Mouse (Mus musculus) skeletal muscle tissue, adult 2 months (tissue): ENCODE results near the gene Szt2.

Experiments used
- DNase-seq: peaks from one replicate; pipeline ENCODE4 v3.0.0-alpha.2; 2012; ENCODE audit warnings: low read depth, low spot score

Gene Szt2

DNA sequence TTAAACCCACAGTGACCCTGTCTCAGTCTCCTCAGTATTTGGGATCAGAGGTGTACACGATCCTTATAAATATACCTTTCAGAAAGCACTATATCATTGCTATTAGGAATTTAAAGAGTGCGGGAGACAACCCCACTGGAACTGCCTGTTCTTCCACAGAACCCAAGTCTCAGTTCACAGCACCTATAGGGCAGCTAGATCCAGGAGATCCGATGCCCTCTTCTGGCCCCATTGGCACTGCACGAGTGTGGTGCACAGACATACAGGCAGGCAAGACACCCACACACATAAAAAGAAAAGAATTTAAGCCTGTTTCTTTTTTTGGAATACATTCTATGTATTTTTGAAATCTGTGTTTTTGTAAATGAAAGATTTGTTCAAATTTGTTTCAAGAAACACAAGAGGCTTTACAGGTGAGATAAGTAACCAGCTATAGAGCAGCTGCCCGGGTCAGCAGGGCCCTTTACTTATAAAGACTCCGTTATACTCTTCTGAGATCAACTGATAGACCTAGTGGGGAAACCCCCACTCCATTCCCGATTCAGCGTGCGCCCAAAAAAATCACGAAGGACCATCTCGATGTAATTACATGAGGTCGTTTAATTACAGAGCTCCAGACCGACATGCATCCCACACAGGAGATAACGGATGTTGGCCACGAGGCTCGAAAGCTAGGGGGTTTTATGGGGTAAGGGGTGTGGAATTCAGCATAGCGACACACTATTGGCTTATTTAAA lies 50.7 kb downstream of the Szt2 start:
- DNase-seq, result no peak

DNA sequence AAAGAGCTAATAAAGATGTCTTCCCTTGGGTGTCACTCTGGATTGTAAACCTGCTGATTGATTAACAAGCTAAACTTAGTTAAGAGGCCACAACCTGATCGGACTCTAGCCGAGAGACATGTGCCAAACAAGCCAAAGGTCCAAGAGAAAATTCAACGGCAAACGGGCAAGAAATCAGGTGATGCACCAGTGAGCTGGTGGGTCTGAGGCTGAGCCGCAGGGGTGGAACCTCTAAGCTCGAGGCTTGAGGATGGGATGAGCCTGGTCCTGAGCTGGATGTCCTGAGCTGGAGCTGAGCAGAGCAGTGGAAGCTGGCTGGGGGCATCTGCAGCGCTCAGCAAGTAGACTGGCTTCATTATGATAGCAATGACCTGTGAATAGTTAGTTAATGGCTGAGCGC lies 51.6 kb downstream of the Szt2 start:
- DNase-seq, result no peak

DNA sequence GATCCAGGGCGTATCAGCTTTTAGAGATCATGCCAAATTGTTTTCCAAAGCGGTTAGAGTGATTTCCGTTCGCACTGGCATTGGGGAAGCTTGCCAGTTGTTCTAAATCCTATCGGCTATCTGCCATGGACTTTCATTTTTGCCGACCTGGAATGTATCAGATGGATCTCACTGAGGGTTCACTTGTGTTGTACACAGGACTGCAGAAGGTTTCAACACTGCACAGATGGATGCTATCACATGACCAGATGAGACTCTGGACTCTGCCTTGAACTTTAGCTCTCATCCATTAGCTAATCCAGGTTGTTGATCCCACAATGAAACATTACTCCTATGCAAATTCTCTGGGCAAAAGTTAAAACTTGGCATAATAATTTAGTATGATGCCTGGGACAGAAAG lies 52.3 kb downstream of the Szt2 start:
- DNase-seq, result no peak

DNA sequence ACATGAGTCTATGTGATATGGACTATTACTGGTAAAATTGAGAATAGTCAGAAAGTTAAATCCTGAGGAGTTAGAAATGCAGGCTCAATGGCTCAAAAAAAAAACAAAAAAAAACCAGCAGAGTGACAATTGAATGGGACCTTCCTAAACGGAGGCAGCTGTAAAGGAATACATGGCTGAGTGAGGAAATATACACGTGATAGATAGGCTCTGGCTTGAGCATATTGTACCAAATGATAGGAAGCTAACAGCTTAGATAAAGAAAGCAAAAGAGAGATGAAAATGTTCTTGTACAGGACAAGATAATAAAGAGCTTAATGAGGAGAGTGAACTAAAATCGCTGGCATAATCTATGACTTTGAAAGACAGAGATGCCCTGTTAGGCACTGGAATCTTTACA lies 54.8 kb downstream of the Szt2 start:
- DNase-seq, result no peak

DNA sequence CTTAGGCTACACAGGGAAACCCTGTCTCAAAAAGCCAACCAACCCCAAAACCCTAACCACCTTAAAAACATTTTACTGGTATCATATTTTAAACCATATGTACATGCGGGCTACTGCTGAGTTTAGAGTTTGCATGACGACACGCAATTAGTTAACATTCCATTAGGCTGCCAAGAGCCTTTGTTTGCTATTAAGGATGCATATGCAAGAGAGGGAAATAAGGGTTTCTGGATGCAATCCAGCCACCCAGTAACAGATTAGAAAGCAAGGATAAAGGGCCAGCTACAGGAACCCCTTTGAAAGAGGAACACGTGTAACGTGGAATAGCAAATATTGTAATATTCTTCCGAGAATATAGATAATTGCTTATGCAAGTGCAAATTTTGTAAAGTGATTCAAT lies 55.4 kb downstream of the Szt2 start:
- DNase-seq, result no peak

DNA sequence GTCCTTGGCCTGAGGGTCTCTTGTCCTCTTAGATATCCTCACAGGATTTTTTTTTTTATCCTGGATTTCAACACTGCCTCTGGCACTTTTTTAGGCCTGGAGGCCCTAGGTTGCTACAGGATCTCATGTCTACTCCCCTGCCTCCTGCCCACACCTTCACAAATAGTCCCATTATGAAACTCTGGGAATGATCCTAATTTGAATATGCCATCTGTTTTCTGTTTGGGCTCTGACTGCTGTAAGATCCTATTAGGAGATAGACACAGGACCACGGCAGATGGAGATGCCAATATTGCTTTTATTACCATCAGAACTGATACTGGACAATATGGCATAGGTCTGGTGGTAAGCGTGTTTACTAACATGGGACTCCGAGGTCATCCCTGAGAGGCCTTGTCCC lies 57.2 kb downstream of the Szt2 start:
- DNase-seq, result no peak

DNA sequence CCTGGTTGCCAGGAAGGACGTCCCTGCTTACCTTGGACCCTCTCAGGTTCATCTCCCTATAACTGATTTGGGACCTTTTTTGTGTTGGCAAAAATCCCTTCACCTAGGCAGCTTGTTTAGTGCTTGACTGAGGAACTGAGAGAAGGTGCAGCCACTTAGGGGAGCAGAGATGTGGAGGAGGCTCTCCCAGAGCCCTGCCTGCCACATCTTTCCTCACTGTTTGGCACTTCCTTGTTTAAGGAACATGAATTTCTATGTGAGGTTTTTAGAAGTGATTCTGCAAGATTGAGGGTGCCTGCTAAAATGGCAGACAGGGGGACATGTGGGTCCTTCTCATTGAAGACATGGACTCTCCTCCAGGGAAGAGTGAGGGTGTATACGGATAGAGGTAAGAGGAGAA lies 58.2 kb downstream of the Szt2 start:
- DNase-seq, result no peak

DNA sequence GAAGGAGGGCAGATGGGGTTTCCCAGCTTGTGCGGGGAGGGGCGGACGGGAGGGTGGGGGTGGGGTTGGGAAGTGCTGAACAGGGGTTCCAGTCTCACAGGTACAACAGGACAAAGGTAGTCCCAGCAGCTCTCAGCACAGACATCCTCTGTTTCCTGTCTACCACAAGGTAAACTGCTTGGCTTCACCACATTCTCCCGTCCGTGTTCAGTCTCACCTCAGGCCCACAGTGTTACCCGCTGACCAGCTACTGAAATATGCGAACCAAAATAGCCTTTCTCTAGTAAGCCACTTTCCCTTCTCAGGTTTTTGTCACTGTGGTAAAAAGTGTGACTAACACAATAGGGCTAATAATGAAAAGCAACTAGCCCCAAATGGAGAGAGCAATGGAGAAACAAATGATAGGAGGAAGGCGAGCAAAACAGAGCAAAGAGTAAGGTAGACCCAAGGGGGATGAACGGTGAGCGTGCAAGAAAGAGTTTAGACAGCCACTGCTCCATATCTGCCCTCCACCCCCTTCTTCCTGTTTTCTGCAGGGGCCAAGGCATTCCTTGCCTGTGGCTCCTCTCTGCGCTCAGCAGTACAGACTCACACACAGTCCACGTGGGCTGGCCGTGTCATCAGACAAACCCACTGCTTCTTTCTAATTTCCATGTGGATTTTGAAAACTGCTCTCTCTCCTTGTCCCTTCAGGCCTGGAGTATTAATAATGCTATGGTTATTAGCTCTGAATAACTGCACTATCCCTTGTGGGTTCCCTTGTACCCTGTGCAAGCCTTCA lies 61.4 kb downstream of the Szt2 start:
- no peak for DNase-seq

DNA sequence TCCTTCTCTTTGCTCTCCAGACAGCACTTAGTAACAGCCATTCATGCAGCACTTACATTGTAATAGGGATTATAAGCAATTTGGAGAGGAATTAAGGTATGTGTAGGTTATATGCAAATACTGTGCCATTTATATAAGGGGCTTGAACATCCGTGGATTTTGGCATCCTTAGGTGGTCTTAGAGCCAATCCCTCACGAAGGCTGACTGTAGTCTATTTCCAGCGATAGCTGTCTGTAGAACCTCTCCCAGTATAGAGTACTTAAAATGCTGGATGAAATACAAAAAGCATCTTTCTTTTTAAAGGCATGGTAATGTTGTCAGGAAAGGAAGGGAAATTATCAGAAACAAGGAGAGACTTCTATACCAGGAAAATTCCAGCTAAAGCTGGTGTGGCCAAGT lies 67.6 kb downstream of the Szt2 start:
- DNase-seq, result no peak

DNA sequence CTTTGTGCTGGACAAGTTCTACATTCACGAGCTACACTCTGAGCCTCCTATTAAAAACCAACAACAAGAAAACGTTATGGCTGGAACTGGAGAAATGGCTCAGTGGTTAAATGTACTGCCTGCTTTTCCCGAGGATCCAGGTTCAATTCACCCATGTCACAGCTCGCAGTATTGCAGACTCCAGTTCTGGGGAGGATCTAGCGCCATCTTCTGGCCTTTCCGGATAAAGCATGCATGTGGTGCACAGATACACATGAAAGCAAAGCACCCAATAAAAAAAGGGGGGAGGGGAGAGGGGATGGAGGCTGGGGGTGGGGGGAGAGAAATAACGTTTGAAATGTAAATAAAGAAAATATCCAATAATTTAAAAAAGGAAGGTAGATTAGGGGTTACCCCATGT lies 72.4 kb downstream of the Szt2 start:
- DNase-seq, result no peak

DNA sequence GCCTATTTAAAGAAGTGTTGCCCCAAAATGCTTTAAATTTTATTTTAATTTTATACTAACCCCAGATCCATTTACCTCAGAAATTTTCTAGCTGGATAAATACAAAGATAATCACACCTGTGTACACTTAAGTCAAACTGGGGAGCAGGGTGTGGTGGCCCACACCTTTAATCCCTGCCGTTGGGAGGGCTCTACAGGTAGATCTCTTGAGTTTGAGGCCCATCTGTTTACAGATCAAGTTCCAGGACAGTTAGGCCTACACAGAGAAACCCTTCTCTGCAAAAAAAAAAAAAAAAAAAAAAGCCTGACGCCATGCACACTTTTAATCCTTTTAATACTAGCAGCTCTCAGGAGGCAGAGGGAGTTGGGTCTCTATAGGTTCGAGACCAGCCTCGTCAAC lies 73.1 kb downstream of the Szt2 start:
- no peak for DNase-seq

DNA sequence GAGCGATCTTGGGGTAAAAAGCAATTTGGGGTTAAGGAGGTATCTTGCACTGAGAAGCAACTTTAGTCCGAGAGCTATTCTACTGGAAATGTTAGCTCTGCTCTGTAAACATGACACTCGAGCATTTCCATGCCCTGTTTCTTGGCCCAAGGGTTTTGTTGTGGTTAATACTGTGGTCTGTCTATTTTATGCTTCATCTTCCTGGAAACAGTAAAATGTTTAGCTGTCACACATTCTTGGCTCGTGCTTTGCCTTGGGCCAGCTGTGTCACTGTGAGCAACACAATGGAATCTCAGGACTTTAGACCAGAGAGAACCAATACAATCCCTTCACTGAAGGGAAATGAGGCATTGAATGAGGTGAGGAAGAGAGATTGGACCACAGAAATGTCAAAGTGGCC lies 77.3 kb downstream of the Szt2 start:
- no peak for DNase-seq

DNA sequence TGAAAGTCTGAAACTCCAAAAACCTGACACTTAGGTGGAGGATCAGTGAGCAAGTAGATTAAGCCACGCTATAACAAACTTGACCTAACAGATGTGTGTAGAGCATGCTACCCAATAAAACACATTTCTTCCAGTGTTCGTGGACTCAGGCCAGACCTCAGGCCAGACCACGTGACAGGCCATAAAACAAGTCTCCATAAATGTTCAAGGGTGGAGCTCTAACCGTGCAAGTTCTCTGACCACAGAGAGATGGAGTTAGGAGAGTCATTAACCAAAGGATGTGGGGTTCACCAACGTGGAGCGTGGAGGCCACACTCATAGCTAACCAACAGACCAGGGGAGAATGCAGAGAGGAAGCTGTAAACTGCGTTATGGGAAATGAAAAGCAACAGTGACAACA lies 82.6 kb downstream of the Szt2 start:
- DNase-seq, result no peak

DNA sequence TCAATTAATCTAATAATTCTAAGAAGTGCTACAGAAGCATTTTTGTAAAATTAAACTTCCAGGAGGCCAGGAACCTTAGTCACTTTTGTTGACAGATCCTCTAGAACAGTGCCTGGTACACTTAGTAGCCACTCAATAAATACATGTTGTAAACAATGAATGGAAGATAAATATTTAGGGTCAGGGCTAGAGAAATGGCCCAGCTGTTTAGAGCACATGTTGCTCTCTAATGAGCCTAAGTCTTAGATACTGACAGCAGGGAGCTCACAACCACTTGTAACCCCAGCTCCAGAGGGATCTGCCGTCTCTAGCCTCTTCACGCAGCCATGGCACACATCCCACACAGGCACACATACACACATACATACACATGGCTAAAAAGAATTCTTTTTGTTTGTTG lies 88.4 kb downstream of the Szt2 start:
- DNase-seq, result no peak

DNA sequence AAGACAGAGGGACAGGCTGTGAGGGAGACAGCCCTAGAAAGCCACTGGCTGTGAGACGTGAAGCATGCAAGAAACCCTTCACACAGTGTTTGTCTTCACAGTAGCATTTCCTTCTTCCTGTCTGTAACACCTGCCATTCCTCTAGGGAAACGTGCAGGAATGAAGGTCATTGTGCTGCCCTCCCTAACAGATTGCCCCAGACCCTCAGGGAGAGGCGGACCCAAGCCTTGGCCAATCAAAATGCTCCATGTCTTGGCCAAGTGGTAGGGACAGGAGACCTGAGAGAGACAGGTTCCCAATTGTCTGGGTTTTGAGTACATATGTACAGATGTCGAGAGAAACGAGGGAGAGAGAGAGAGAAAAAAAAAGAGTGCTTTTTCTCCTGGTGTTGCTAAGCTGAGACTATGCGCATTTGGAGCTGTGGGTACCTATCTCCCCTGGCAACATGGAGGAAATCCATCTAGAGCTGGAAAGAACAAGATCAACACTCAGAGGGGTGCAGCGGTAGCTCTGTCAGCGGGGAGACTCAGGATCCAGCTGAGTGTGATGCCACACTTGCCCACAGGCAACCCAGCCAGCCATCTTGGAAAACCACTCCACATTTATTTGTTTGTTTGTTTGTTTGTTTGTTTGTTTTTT lies 89.2 kb downstream of the Szt2 start:
- no peak for DNase-seq

DNA sequence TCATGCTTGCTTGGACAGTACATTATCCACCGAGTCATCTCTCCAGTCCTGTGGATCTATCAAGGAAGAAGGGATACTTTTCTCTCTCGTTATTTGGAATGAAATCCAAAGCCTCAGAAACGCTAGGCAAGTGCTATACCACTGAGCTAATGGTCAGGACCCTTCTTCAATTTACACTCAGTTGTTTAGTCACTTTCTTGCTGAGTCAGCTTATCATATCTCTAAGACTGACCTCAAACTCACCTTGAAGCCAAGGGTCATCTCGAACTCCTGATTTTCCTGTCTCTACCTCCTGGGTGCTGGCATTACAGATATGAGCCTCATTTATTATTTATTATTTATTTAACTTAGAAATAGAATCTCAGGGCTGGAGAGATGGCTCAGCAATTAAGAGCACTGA lies 92.4 kb downstream of the Szt2 start:
- DNase-seq, result no peak

DNA sequence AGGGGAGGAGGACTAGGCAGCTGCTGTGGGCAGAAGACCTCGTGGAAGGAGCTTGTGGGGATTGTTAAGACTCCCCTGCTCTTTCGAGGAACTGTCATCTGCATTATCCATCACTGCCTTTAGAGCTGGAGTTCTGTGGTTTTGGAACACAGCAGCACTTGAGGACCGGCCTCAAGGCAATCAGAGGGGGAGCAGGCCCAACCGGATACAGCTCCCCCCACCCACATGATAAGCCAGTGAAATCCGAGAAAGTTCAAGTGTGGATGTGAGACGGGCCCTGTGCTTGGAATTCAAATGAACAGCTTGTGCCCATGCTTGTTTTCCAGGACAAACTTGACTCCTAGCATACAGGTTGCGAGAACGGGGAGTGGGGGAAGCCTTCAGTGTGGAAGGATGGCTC lies 93.8 kb downstream of the Szt2 start:
- DNase-seq, result no peak
